36 mouse cellular contexts compared by ENCODE assay signal in the genomic region with DNA sequence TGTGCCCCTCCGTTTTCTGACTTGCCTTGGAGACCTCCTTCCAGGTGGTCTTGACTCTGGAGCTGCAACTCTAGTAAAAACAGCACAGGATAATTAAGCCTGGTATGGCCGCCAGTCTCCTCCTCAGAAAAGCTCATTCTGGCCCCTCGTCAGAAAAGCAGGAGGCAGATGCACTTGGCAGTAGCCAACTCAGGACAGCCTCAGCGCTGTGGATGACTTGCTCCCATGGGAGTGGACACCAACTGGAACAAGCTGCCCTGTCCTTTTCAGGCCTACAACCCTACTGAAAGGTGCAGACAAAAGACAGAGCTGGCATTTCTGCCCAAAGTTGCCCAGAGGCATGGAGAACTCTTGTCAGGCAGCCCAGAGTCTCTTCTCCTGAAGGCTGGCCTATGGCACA. TPM values are rescaled to one million over a fixed set of nuclear protein-coding genes. Genes with fewer than 3 reads are reported as not detected.
"Had no signal": no experiment of that assay in that cellular context is flagged by ENCODE, and none has a peak within 500 bp of the region (broad histone marks: within the 10 kb centered on the region; RNA-seq: fewer than 3 reads in every experiment).

No protein-coding gene starts in this region.

- ATAC-seq: inflammation-experienced regulatory T-cells, adult 6 months; intestine, embryonic 15.5 days; intestine, postnatal 0 days; liver, postnatal 0 days had no signal

- H3K27me3 ChIP-seq: intestine, embryonic 15.5 days had no signal

- H3K27ac ChIP-seq: heart, adult 2 months; heart, embryonic 13.5 days; heart, embryonic 15.5 days; hindbrain, embryonic 10.5 days; hindbrain, embryonic 14.5 days; intestine, embryonic 15.5 days; layer of hippocampus, adult 2 months; left cerebral cortex, adult 2 months; limb, embryonic 10.5 days; limb, embryonic 12.5 days; liver, embryonic 13.5 days; liver, embryonic 15.5 days had no signal

- H3K4me1 ChIP-seq: heart, embryonic 13.5 days; heart, embryonic 15.5 days; intestine, embryonic 15.5 days; liver, embryonic 13.5 days; liver, embryonic 15.5 days had no signal

- H3K4me2 ChIP-seq: heart, embryonic 11.5 days; heart, embryonic 13.5 days; heart, embryonic 15.5 days; hindbrain, embryonic 14.5 days; intestine, embryonic 15.5 days; limb, embryonic 12.5 days; liver, embryonic 11.5 days; liver, embryonic 13.5 days; liver, embryonic 15.5 days had no signal

- H3K9ac ChIP-seq: heart, embryonic 13.5 days; heart, embryonic 15.5 days; hindbrain, embryonic 14.5 days; intestine, embryonic 15.5 days; liver, embryonic 13.5 days; liver, embryonic 15.5 days; liver, postnatal 0 days had no signal

- H3K9me3 ChIP-seq: heart, embryonic 13.5 days; heart, embryonic 15.5 days; hindbrain, embryonic 10.5 days; intestine, embryonic 15.5 days; limb, embryonic 10.5 days; liver, embryonic 13.5 days; liver, embryonic 15.5 days had no signal

- H3K4me3 ChIP-seq: heart, adult 2 months; heart, embryonic 13.5 days; heart, embryonic 15.5 days; hindbrain, embryonic 10.5 days; intestine, embryonic 15.5 days; layer of hippocampus, adult 2 months; left cerebral cortex, adult 2 months; limb, embryonic 10.5 days; limb, embryonic 12.5 days; liver, embryonic 13.5 days; liver, embryonic 15.5 days had no signal

- H3K36me3 ChIP-seq: heart, embryonic 13.5 days; heart, embryonic 15.5 days; hindbrain, embryonic 10.5 days; intestine, embryonic 15.5 days; limb, embryonic 10.5 days; limb, embryonic 12.5 days; liver, embryonic 13.5 days; liver, embryonic 15.5 days had no signal

- DNase-seq: gastrocnemius, postnatal 14 days; gastrocnemius, postnatal 36 days; heart, adult 11 months; heart, adult 2 months; heart, postnatal 14 days; heart, postnatal 4 days; kidney, adult 18-20 months; kidney, adult 8-10 months; kidney, postnatal 10 days; kidney, postnatal 25 days; kidney, postnatal 4 days; liver; liver, embryonic 13.5 days; liver, postnatal 0 days had no signal

RNA-seq across cellular contexts. Expression of gene Ccdc187, which starts 39.5 kb away (rescaled TPM):
- total RNA-seq: gastrocnemius, adult 18-20 months; gastrocnemius, adult 8-10 months had no signal
- polyA plus RNA-seq: kidney, embryonic 14.5 days; limb, embryonic 12.5 days; liver, embryonic 11.5 days; liver, postnatal 0 days had no signal

RNA-seq across cellular contexts. Expression of gene Lhx3, which starts 46.7 kb away (rescaled TPM):
- total RNA-seq: gastrocnemius, adult 18-20 months; gastrocnemius, adult 8-10 months; gastrocnemius, postnatal 14 days; gastrocnemius, postnatal 36 days; heart, adult 2 months; heart, postnatal 14 days; heart, postnatal 4 days; layer of hippocampus, adult 2 months; layer of hippocampus, postnatal 10 days; layer of hippocampus, postnatal 25 days; left cerebral cortex, postnatal 14 days had no signal
- polyA plus RNA-seq: heart, adult 2 months; heart, embryonic 15.5 days; heart, postnatal 0 days; inflammation-experienced regulatory T-cells, adult 6 months; intestine, embryonic 15.5 days; kidney, embryonic 14.5 days; kidney, embryonic 16.5 days; limb, embryonic 10.5 days; limb, embryonic 12.5 days; liver, embryonic 11.5 days; liver, embryonic 13.5 days; liver, embryonic 15.5 days; liver, postnatal 0 days had no signal
